Mouse (Mus musculus) liver, postnatal 0 days (tissue): ENCODE results near the gene Proser2.

Experiments
- CTCF ChIP-seq: sonication (generic); IDR thresholded peaks from 2 replicates; pipeline ENCODE4 v1.5.1; 2016; ENCODE audit warnings: antibody characterized with exemption, low read depth
- EP300 ChIP-seq: IDR thresholded peaks from 2 replicates; pipeline ENCODE4 v1.6.1; 2016; ENCODE audit warnings: antibody characterized with exemption, low read depth, mild to moderate bottlenecking

DNA sequence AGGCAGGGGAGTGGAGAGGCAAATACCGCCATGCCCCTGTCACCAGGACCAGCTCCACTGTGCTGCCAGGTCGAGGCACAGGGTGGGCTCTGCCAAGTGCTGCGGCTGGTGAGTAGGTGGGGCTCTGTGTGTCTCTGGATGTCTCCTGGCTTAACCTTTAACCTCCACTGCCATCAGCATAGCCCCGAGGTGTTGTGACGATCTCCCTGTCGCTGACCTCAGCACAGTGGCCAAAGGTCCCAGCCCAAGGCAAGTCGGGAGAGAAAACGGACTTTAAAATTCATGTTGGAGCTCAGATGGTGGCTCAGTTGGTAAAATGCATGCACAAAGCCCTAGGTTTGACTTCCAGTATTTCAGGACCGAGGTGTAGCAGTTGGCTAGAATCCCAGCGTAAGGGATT is 15.6 kb upstream of the Proser2 start:
- no peak for TF ChIP-seq CTCF
- TF ChIP-seq EP300: no peak
